28 mouse cellular contexts compared by ENCODE assay signal in the genomic region with DNA sequence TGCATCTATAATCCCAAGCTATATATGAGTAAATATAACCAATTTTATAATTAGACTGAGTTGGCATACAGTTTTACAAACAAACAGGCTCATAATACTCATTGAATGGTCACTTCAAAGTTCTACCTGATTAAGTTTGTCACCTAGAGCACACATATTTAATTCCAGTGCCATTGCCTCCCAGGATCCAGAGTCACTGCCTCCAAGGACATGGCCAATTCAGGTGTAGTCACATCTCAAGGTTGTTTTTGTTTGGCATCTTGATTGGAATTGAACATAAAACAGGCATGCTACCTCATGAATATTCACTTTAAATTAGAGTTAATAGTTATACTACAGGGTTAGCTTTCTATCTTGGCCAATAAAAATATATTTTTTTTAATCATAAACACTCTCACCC.
"Had no signal": no experiment of that assay in that cellular context is flagged by ENCODE, and none has a peak within 500 bp of the region (broad histone marks: within the 10 kb centered on the region; RNA-seq: fewer than 3 reads in every experiment).

No protein-coding gene starts in this region.

- H3K4me2 ChIP-seq: heart, embryonic 11.5 days; heart, embryonic 12.5 days; heart, embryonic 13.5 days; heart, embryonic 15.5 days; hindbrain, embryonic 12.5 days; hindbrain, embryonic 13.5 days; hindbrain, embryonic 14.5 days; hindbrain, embryonic 15.5 days; intestine, embryonic 15.5 days had no signal

- H3K9ac ChIP-seq: heart, embryonic 12.5 days; heart, embryonic 13.5 days; heart, embryonic 15.5 days; hindbrain, embryonic 12.5 days; hindbrain, embryonic 13.5 days; hindbrain, embryonic 14.5 days; hindbrain, embryonic 15.5 days; intestine, embryonic 15.5 days had no signal

- DNase-seq: heart, adult 18-20 months; heart, adult 2 months; heart, postnatal 10 days; heart, postnatal 14 days; heart, postnatal 36 days; heart, postnatal 4 days; kidney, postnatal 4 days; layer of hippocampus, adult 9-11 months; layer of hippocampus, postnatal 36 days had no signal

- H3K36me3 ChIP-seq: heart, embryonic 10.5 days; heart, embryonic 12.5 days; heart, embryonic 13.5 days; heart, embryonic 15.5 days; hindbrain, embryonic 10.5 days; hindbrain, embryonic 12.5 days; hindbrain, embryonic 13.5 days; hindbrain, embryonic 15.5 days; intestine, embryonic 15.5 days had no signal

- H3K9me3 ChIP-seq: heart, embryonic 10.5 days; heart, embryonic 12.5 days; heart, embryonic 13.5 days; heart, embryonic 15.5 days; hindbrain, embryonic 10.5 days; hindbrain, embryonic 12.5 days; hindbrain, embryonic 13.5 days; hindbrain, embryonic 15.5 days; intestine, embryonic 15.5 days had no signal

- ATAC-seq: hindbrain, embryonic 16.5 days; hindbrain, postnatal 0 days; inflammation-experienced regulatory T-cells, adult 6 months; intestine, embryonic 15.5 days; intestine, embryonic 16.5 days; intestine, postnatal 0 days had no signal

- H3K27ac ChIP-seq: heart, adult 2 months; heart, embryonic 10.5 days; heart, embryonic 13.5 days; heart, embryonic 15.5 days; hindbrain, embryonic 10.5 days; hindbrain, embryonic 12.5 days; hindbrain, embryonic 13.5 days; hindbrain, embryonic 14.5 days; hindbrain, embryonic 15.5 days; hindbrain, postnatal 0 days; intestine, embryonic 15.5 days; kidney, postnatal 0 days; layer of hippocampus, adult 2 months; left cerebral cortex, adult 2 months had no signal

- H3K4me1 ChIP-seq: hindbrain, embryonic 10.5 days; hindbrain, embryonic 12.5 days; hindbrain, embryonic 13.5 days; hindbrain, embryonic 15.5 days; intestine, embryonic 15.5 days had no signal

- H3K27me3 ChIP-seq: heart, embryonic 12.5 days; heart, embryonic 13.5 days; heart, embryonic 15.5 days; hindbrain, embryonic 12.5 days; hindbrain, embryonic 13.5 days; hindbrain, embryonic 15.5 days; intestine, embryonic 15.5 days had no signal

- H3K4me3 ChIP-seq: heart, adult 2 months; heart, embryonic 10.5 days; heart, embryonic 12.5 days; heart, embryonic 13.5 days; heart, embryonic 15.5 days; hindbrain, embryonic 10.5 days; hindbrain, embryonic 12.5 days; hindbrain, embryonic 13.5 days; hindbrain, embryonic 15.5 days; intestine, embryonic 15.5 days; layer of hippocampus, adult 2 months; left cerebral cortex, adult 2 months had no signal
